Mouse (Mus musculus): Measurements from ENCODE around the gene Tmem107.

Gene Tmem107

GRCm38 (mm10) chr11:69105796-69106195 is 35.2 kb downstream of the Tmem107 start:
- no peak for DNase-seq (ENCODE audit: extremely low spot score, low read depth, low spot score)

- DNase-seq (ENCODE audit: extremely low spot score, low read depth, low spot score), result no peak
Measured at GRCm38 (mm10) chr11:69106299-69106698, 35.7 kb downstream of the Tmem107 start.

GRCm38 (mm10) chr11:69106842-69107241 is 36.2 kb downstream of the Tmem107 start:
- no peak for DNase-seq (ENCODE audit: extremely low spot score, low read depth, low spot score)

- DNase-seq (ENCODE audit: extremely low spot score, low read depth, low spot score), result no peak
Measured at GRCm38 (mm10) chr11:69107676-69108075, 37.1 kb downstream of the Tmem107 start.

GRCm38 (mm10) chr11:69108223-69108622 is 37.6 kb downstream of the Tmem107 start:
- no peak for DNase-seq (ENCODE audit: extremely low spot score, low read depth, low spot score)

GRCm38 (mm10) chr11:69109032-69109900 is 38.7 kb downstream of the Tmem107 start:
- DNase-seq (ENCODE audit: extremely low spot score, low read depth, low spot score), result no peak

GRCm38 (mm10) chr11:69110319-69111046 is 39.9 kb downstream of the Tmem107 start:
- no peak for DNase-seq (ENCODE audit: extremely low spot score, low read depth, low spot score)

GRCm38 (mm10) chr11:69111051-69111810 is 40.6 kb downstream of the Tmem107 start:
- DNase-seq (ENCODE audit: extremely low spot score, low read depth, low spot score), result no peak

GRCm38 (mm10) chr11:69111865-69112264 is 41.3 kb downstream of the Tmem107 start:
- DNase-seq (ENCODE audit: extremely low spot score, low read depth, low spot score), result no peak

- no peak for DNase-seq (ENCODE audit: extremely low spot score, low read depth, low spot score)
Measured at GRCm38 (mm10) chr11:69114018-69114417, 43.4 kb downstream of the Tmem107 start.

GRCm38 (mm10) chr11:69114621-69115020 is 44.0 kb downstream of the Tmem107 start:
- no peak for DNase-seq (ENCODE audit: extremely low spot score, low read depth, low spot score)

- no peak for DNase-seq (ENCODE audit: extremely low spot score, low read depth, low spot score)
Measured at GRCm38 (mm10) chr11:69116843-69117242, 46.2 kb downstream of the Tmem107 start.

GRCm38 (mm10) chr11:69117737-69118695 is 47.4 kb downstream of the Tmem107 start:
- no peak for DNase-seq (ENCODE audit: extremely low spot score, low read depth, low spot score)

GRCm38 (mm10) chr11:69118765-69119164 is 48.2 kb downstream of the Tmem107 start:
- no peak for DNase-seq (ENCODE audit: extremely low spot score, low read depth, low spot score)

- DNase-seq (ENCODE audit: extremely low spot score, low read depth, low spot score), result no peak
Measured at GRCm38 (mm10) chr11:69119446-69120155, 49.0 kb downstream of the Tmem107 start.

GRCm38 (mm10) chr11:69120221-69121000 is 49.8 kb downstream of the Tmem107 start, which contains the start of gene Hes7:
Gene Hes7 (plus strand): TSS chr11:69120404.
- DNase-seq (ENCODE audit: extremely low spot score, low read depth, low spot score), result no peak

- no peak for DNase-seq (ENCODE audit: extremely low spot score, low read depth, low spot score)
Measured at GRCm38 (mm10) chr11:69121001-69121740, 50.6 kb downstream of the Tmem107 start.

GRCm38 (mm10) chr11:69121741-69122335 is 51.2 kb downstream of the Tmem107 start:
- no peak for DNase-seq (ENCODE audit: extremely low spot score, low read depth, low spot score)

All from hindlimb bud, embryonic 11.5 days (tissue).